Mouse (Mus musculus): ENCODE results near the gene Rhof.

Gene Rhof

GRCm38 (mm10) chr5:123104769-123105168, 27.7 kb downstream of the Rhof start:
- DNase-seq = no peak

- no peak for DNase-seq
Observed at GRCm38 (mm10) chr5:123103556-123103955, 28.9 kb downstream of the Rhof start.

- no peak for DNase-seq
Observed at GRCm38 (mm10) chr5:123102376-123102775, 30.1 kb downstream of the Rhof start.

- DNase-seq = no peak
Observed at GRCm38 (mm10) chr5:123098487-123098886, 34.0 kb downstream of the Rhof start.

GRCm38 (mm10) chr5:123096299-123096698, 36.2 kb downstream of the Rhof start:
- no peak for DNase-seq

- no peak for DNase-seq
Observed at GRCm38 (mm10) chr5:123094238-123094991, 38.1 kb downstream of the Rhof start.

GRCm38 (mm10) chr5:123093077-123093633, 39.3 kb downstream of the Rhof start:
- DNase-seq = no peak

GRCm38 (mm10) chr5:123090560-123091306, 41.8 kb downstream of the Rhof start:
- no peak for DNase-seq

- DNase-seq = no peak
Observed at GRCm38 (mm10) chr5:123088784-123089183, 43.7 kb downstream of the Rhof start.

- no peak for DNase-seq
Observed at GRCm38 (mm10) chr5:123086501-123086900, 46.0 kb downstream of the Rhof start.

- peak; percentile 18 to 23 for DNase-seq
Observed at GRCm38 (mm10) chr5:123083340-123084050, 49.0 kb downstream of the Rhof start.

GRCm38 (mm10) chr5:123080510-123080909, 52.0 kb downstream of the Rhof start:
- no peak for DNase-seq

- peak; percentile 17 to 32 for DNase-seq
Observed at GRCm38 (mm10) chr5:123080041-123080440, 52.5 kb downstream of the Rhof start.

- no peak for DNase-seq
Observed at GRCm38 (mm10) chr5:123079568-123079967, 52.9 kb downstream of the Rhof start.

- DNase-seq = peak; percentile 47 to 50
Observed at GRCm38 (mm10) chr5:123076419-123077281, 55.8 kb downstream of the Rhof start.

GRCm38 (mm10) chr5:123075576-123076418, 56.7 kb downstream of the Rhof start:
- peak; percentile 97 to 99 for DNase-seq

- DNase-seq = no peak
Observed at GRCm38 (mm10) chr5:123068714-123069113, 63.8 kb downstream of the Rhof start.

- DNase-seq = no peak
Observed at GRCm38 (mm10) chr5:123068115-123068514, 64.4 kb downstream of the Rhof start, which contains the start of gene Tmem120b. Gene Tmem120b, plus strand, starts transcription at chr5:123068415.

GRCm38 (mm10) chr5:123067395-123067995, 65.0 kb downstream of the Rhof start:
- peak; percentile 41 to 47 for DNase-seq

- peak; percentile 80 to 81 for DNase-seq
Observed at GRCm38 (mm10) chr5:123064207-123064606, 68.3 kb downstream of the Rhof start.

GRCm38 (mm10) chr5:123063141-123063540, 69.4 kb downstream of the Rhof start:
- DNase-seq = no peak
